ENCODE assay signal across 9 mouse cellular contexts in the genomic region with DNA sequence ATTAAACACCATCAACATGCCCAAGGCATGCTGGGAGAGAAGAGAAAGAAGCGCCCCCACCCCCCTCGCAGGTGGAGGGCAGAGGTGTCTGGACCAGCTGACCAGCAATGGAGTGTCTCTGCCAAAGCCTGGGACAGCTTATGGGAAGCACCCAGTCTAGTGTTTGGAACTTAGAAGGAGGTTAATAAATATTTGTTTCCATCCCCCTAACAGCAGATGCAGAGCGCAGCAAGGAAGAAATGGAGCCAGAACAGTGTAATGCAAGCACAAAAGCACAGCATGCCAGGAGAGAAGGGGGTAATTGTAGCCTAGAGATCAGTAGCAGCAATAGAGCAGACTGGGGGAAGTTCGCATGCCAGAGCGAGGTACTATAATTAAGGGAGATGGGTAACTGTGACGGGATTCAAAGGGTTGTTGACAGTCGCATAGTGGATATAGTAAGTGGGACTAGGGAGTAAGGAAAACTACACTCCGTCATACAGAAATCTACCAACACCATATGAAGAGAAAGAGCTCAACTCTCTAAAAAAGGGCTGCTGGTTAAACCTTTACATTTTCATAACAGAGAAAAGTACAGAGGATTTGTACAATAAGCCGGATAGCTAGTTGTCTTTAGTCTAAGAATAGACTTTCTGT. TPM values are rescaled to one million over a fixed set of nuclear protein-coding genes. Genes with fewer than 3 reads are reported as not detected.
A peak's percentile ranks its signal among the peaks of the same experiment; 100 is the strongest.
DNase-seq lines count a peak whose midpoint lies in the region; ATAC-seq and TF ChIP-seq lines count a peak whose summit lies in the region.
"Had no signal": no experiment of that assay in that cellular context is flagged by ENCODE, and none has a peak within 500 bp of the region (broad histone marks: within the 10 kb centered on the region; RNA-seq: fewer than 3 reads in every experiment).

No protein-coding gene starts in this region.

- no peak overlapping the region for H3K9ac ChIP-seq in lung, embryonic 15.5 days
- no peak overlapping the region for H3K9ac ChIP-seq in intestine, postnatal 0 days (ENCODE audit: low read depth, low read length)
- no peak overlapping the region for H3K9ac ChIP-seq in stomach, embryonic 15.5 days

- H3K4me2 ChIP-seq in lung, embryonic 15.5 days: peak overlapping the region; percentile 92
- peak overlapping the region; percentile 35 for H3K4me2 ChIP-seq in intestine, postnatal 0 days (replicated peaks; ENCODE audit: low read depth)
- peak overlapping the region; percentile 2; the same call in 1 of the 2 replicates for H3K4me2 ChIP-seq in stomach, embryonic 15.5 days

- no peak for DNase-seq in cerebellum, adult 9-11 months
- no peak for DNase-seq in lung, adult 18-20 months
- no peak for DNase-seq in thymus, adult 18-20 months
- DNase-seq in left cerebral cortex, adult 9 months (ENCODE audit: low spot score in 2 of 2): no peak
- DNase-seq: kidney, adult 9 months had no signal

- no peaks in the 10 kb centered on the region for H3K9me3 ChIP-seq in lung, embryonic 15.5 days
- no peaks in the 10 kb centered on the region for H3K9me3 ChIP-seq in intestine, postnatal 0 days (ENCODE audit: control insufficient read depth)
- H3K9me3 ChIP-seq in stomach, embryonic 15.5 days: no peaks in the 10 kb centered on the region

- no peaks in the 10 kb centered on the region for H3K27me3 ChIP-seq in lung, embryonic 15.5 days
- H3K27me3 ChIP-seq in intestine, postnatal 0 days (replicated peaks; ENCODE audit: control insufficient read depth, insufficient read depth, low read length): no peaks in the 10 kb centered on the region
- no peaks in the 10 kb centered on the region for H3K27me3 ChIP-seq in stomach, embryonic 15.5 days (replicated peaks)

- no peak for TF ChIP-seq CTCF in intestine, postnatal 0 days (IDR thresholded peaks at IDR 0.05; ENCODE audit: low read depth)

- H3K4me1 ChIP-seq in lung, embryonic 15.5 days: peaks cover 29% of the 10 kb centered on the region
- H3K4me1 ChIP-seq in intestine, postnatal 0 days (replicated peaks; ENCODE audit: control insufficient read depth, insufficient read depth, low read length): no peaks in the 10 kb centered on the region; the same call in 1 of the 2 replicates
- H3K4me1 ChIP-seq in stomach, embryonic 15.5 days: peaks cover 21% of the 10 kb centered on the region; the same call in 1 of the 2 replicates

- H3K27ac ChIP-seq in lung, embryonic 15.5 days: peak overlapping the region; percentile 33; the same call in 1 of the 2 replicates
- no peak overlapping the region for H3K27ac ChIP-seq in intestine, postnatal 0 days (ENCODE audit: low read depth, low read length)
- peak overlapping the region; percentile 3; the same call in 1 of the 2 replicates for H3K27ac ChIP-seq in stomach, embryonic 15.5 days

- H3K4me3 ChIP-seq in lung, embryonic 15.5 days: no peak overlapping the region
- H3K4me3 ChIP-seq in intestine, postnatal 0 days (ENCODE audit: low read depth, low read length): no peak overlapping the region
- H3K4me3 ChIP-seq in stomach, embryonic 15.5 days (replicated peaks): no peak overlapping the region

- WGBS in lung, embryonic 15.5 days: 14% methylated on average over 9 of the region's 9 CpGs
- 30% methylated on average over 9 of the region's 9 CpGs for WGBS in intestine, postnatal 0 days
- 16% methylated on average over 9 of the region's 9 CpGs for WGBS in stomach, embryonic 15.5 days

- ATAC-seq in cerebellum, adult (ENCODE audit: insufficient number of reproducible peaks, low FRiP score, low TSS enrichment): 0 out of 2 replicates have a peak, but pooled peaks have one; percentile 20
- ATAC-seq in lung, embryonic 15.5 days (ENCODE audit: borderline replicate concordance, extremely low read depth, low FRiP score, low TSS enrichment): no peak
- ATAC-seq in intestine, postnatal 0 days: no peak
- ATAC-seq in stomach, embryonic 15.5 days (ENCODE audit: insufficient read depth, low FRiP score, low read depth): no peak

- no peaks in the 10 kb centered on the region for H3K36me3 ChIP-seq in lung, embryonic 15.5 days
- H3K36me3 ChIP-seq in intestine, postnatal 0 days (ENCODE audit: control insufficient read depth, insufficient read depth): no peaks in the 10 kb centered on the region
- H3K36me3 ChIP-seq in stomach, embryonic 15.5 days: no peaks in the 10 kb centered on the region

RNA-seq across cellular contexts. Expression of a gene that starts 1.5 kb away (rescaled TPM):
- polyA plus RNA-seq in lung, embryonic 15.5 days (2015; fragmentation: Nextera tagmentation; extraction: Ambion mirVana): 14.8 and 15.1 TPM in 2 replicates
- 2.0 and 2.1 TPM in 2 replicates for polyA plus RNA-seq in intestine, postnatal 0 days (2015; fragmentation: Nextera tagmentation; extraction: Ambion mirVana)
- 8.1 and 9.2 TPM in 2 replicates for polyA plus RNA-seq in stomach, embryonic 15.5 days (2015; fragmentation: Nextera tagmentation; extraction: Ambion mirVana)

Comparison
In these comparisons a context has a peak if more than half of its experiments do, and no peak if none do; other contexts are left out.
1. H3K4me2 ChIP-seq: peak in every context shown above with its lines; median percentile 92 in lung, embryonic 15.5 days; 35 in intestine, postnatal 0 days; 2 in stomach, embryonic 15.5 days.